Mouse (Mus musculus): ENCODE measurements around the gene Vmn1r53. TPM values are rescaled to one million over a fixed set of nuclear protein-coding genes. Genes with fewer than 3 reads are reported as not detected.
"Not testable (repeated sequence)": the region's sequence is repeated elsewhere in the genome, so short reads cannot be mapped to it uniquely, and the experiment has no call there.

Vmn1r53 gene
- polyA plus RNA-seq (2012; rRNA removed), result 0.13 and 0.48 TPM in 2 replicates

GRCm38 (mm10) chr6:90224338-90224737 is at the start of gene Vmn1r53:
Gene Vmn1r53, minus strand, starts transcription at chr6:90224438.
- Histone ChIP-seq H3K4me1 (ENCODE audit: control insufficient read depth, insufficient read depth, low read length) (no peaks in the 10 kb centered on the region), H3K27ac (ENCODE audit: insufficient read depth, low read depth, low read length) (no peak within 1 kb of the TSS), H3K4me3 (ENCODE audit: insufficient read depth, low read depth, low read length) (no peak within 1 kb of the TSS), H3K36me3 (ENCODE audit: control insufficient read depth, insufficient read depth, low read length) (no peaks in the 10 kb centered on the region), H3K27me3 (replicated peaks; ENCODE audit: control insufficient read depth, insufficient read depth, low read length) (no peaks in the 10 kb centered on the region)
- DNase-seq, result no peak
- 89% methylated on average over 1 of the region's 1 CpGs for WGBS
- TF ChIP-seq POLR2A (IDR thresholded peaks at IDR 0.05; ENCODE audit: low read depth, low read length) (no peak), CTCF (conservative IDR thresholded peaks at IDR 0.05; ENCODE audit: insufficient read depth, insufficient read length, low read depth, low read length) (no peak)

- Histone ChIP-seq H3K4me3 (ENCODE audit: insufficient read depth, low read depth, low read length) (no peak within 1 kb of the TSS), H3K27ac (ENCODE audit: insufficient read depth, low read depth, low read length) (no peak within 1 kb of the TSS), H3K36me3 (ENCODE audit: control insufficient read depth, insufficient read depth, low read length) (no peaks in the 10 kb centered on the region), H3K27me3 (replicated peaks; ENCODE audit: control insufficient read depth, insufficient read depth, low read length) (no peaks in the 10 kb centered on the region), H3K4me1 (ENCODE audit: control insufficient read depth, insufficient read depth, low read length) (no peaks in the 10 kb centered on the region)
- 78% methylated on average over 1 of the region's 1 CpGs for WGBS
- DNase-seq, result no peak
- TF ChIP-seq POLR2A (IDR thresholded peaks at IDR 0.05; ENCODE audit: low read depth, low read length) (no peak), CTCF (conservative IDR thresholded peaks at IDR 0.05; ENCODE audit: insufficient read depth, insufficient read length, low read depth, low read length) (no peak)
Measured at GRCm38 (mm10) chr6:90246000-90246399, 21.8 kb upstream of the Vmn1r53 start, which contains the start of gene Vmn1r54. Gene Vmn1r54, plus strand, starts transcription at chr6:90246300.

- Histone ChIP-seq H3K4me1 (ENCODE audit: control insufficient read depth, insufficient read depth, low read length) (no peaks in the 10 kb centered on the region), H3K27me3 (replicated peaks; ENCODE audit: control insufficient read depth, insufficient read depth, low read length) (no peaks in the 10 kb centered on the region), H3K27ac (ENCODE audit: insufficient read depth, low read depth, low read length) (no peak overlapping the region), H3K4me3 (ENCODE audit: insufficient read depth, low read depth, low read length) (no peak overlapping the region), H3K36me3 (ENCODE audit: control insufficient read depth, insufficient read depth, low read length) (no peaks in the 10 kb centered on the region)
- TF ChIP-seq POLR2A (IDR thresholded peaks at IDR 0.05; ENCODE audit: low read depth, low read length) (no peak), CTCF (conservative IDR thresholded peaks at IDR 0.05; ENCODE audit: insufficient read depth, insufficient read length, low read depth, low read length) (no peak)
- DNase-seq, result no peak
- 53% methylated on average over 3 of the region's 3 CpGs for WGBS
Measured at GRCm38 (mm10) chr6:90244019-90244418, 19.8 kb upstream of the Vmn1r53 start.

GRCm38 (mm10) chr6:90232681-90233080 is 8.4 kb upstream of the Vmn1r53 start:
- Histone ChIP-seq H3K27ac (ENCODE audit: insufficient read depth, low read depth, low read length) (no peak overlapping the region), H3K4me1 (ENCODE audit: control insufficient read depth, insufficient read depth, low read length) (no peaks in the 10 kb centered on the region), H3K36me3 (ENCODE audit: control insufficient read depth, insufficient read depth, low read length) (no peaks in the 10 kb centered on the region), H3K4me3 (ENCODE audit: insufficient read depth, low read depth, low read length) (no peak overlapping the region), H3K27me3 (replicated peaks; ENCODE audit: control insufficient read depth, insufficient read depth, low read length) (no peaks in the 10 kb centered on the region)
- no peak for DNase-seq
- no peak for TF ChIP-seq POLR2A (IDR thresholded peaks at IDR 0.05; ENCODE audit: low read depth, low read length)
- no peak for TF ChIP-seq CTCF (conservative IDR thresholded peaks at IDR 0.05; ENCODE audit: insufficient read depth, insufficient read length, low read depth, low read length)
- 64% methylated on average over 27 of the region's 27 CpGs for WGBS

- not testable (repeated sequence) for H3K27me3 ChIP-seq (replicated peaks; ENCODE audit: control insufficient read depth, insufficient read depth, low read length); H3K36me3 ChIP-seq (ENCODE audit: control insufficient read depth, insufficient read depth, low read length); H3K4me3 ChIP-seq (ENCODE audit: insufficient read depth, low read depth, low read length); H3K27ac ChIP-seq (ENCODE audit: insufficient read depth, low read depth, low read length); H3K4me1 ChIP-seq (ENCODE audit: control insufficient read depth, insufficient read depth, low read length); DNase-seq
- 79% methylated on average over 4 of the region's 4 CpGs for WGBS
Measured at GRCm38 (mm10) chr6:90232114-90232513, 7.9 kb upstream of the Vmn1r53 start.

- H3K36me3 ChIP-seq (ENCODE audit: control insufficient read depth, insufficient read depth, low read length); H3K4me3 ChIP-seq (ENCODE audit: insufficient read depth, low read depth, low read length); H3K27me3 ChIP-seq (replicated peaks; ENCODE audit: control insufficient read depth, insufficient read depth, low read length); H3K4me1 ChIP-seq (ENCODE audit: control insufficient read depth, insufficient read depth, low read length); DNase-seq; H3K27ac ChIP-seq (ENCODE audit: insufficient read depth, low read depth, low read length): not testable (repeated sequence)
- 80% methylated on average over 2 of the region's 2 CpGs for WGBS
Measured at GRCm38 (mm10) chr6:90202493-90202892, 21.7 kb downstream of the Vmn1r53 start, which contains the start of gene V1ra8. Gene V1ra8, plus strand, starts transcription at chr6:90202793.

GRCm38 (mm10) chr6:90174508-90174907 is 49.7 kb downstream of the Vmn1r53 start, which contains the start of gene Vmn1r52:
Gene Vmn1r52, plus strand, starts transcription at chr6:90174808.
- TF ChIP-seq CTCF (conservative IDR thresholded peaks at IDR 0.05; ENCODE audit: insufficient read depth, insufficient read length, low read depth, low read length), result no peak
- no peak for TF ChIP-seq POLR2A (IDR thresholded peaks at IDR 0.05; ENCODE audit: low read depth, low read length)
- WGBS, result 69% methylated on average over 2 of the region's 2 CpGs
- H3K27ac ChIP-seq (ENCODE audit: insufficient read depth, low read depth, low read length), result no peak within 1 kb of the TSS
- H3K36me3 ChIP-seq (ENCODE audit: control insufficient read depth, insufficient read depth, low read length), result no peaks in the 10 kb centered on the region
- no peaks in the 10 kb centered on the region for H3K4me1 ChIP-seq (ENCODE audit: control insufficient read depth, insufficient read depth, low read length)
- no peaks in the 10 kb centered on the region for H3K27me3 ChIP-seq (replicated peaks; ENCODE audit: control insufficient read depth, insufficient read depth, low read length)
- H3K4me3 ChIP-seq (ENCODE audit: insufficient read depth, low read depth, low read length), result no peak within 1 kb of the TSS
- DNase-seq, result no peak

Other genes with a start within 250 kb of the Vmn1r53 start
- not detected in 2 replicates for gene Vmn1r47, start 208.3 kb downstream of the Vmn1r53 start, polyA plus RNA-seq (2012; rRNA removed)
- gene Vmn1r48, start 187.6 kb downstream of the Vmn1r53 start, polyA plus RNA-seq (2012; rRNA removed), result not detected in 2 replicates
- not detected in 2 replicates for gene Vmn1r49, start 145.9 kb downstream of the Vmn1r53 start, polyA plus RNA-seq (2012; rRNA removed)
- gene Vmn1r50, start 123.0 kb downstream of the Vmn1r53 start, polyA plus RNA-seq (2012; rRNA removed), result not detected in 2 replicates
- gene Vmn1r51, start 101.8 kb downstream of the Vmn1r53 start, polyA plus RNA-seq (2012; rRNA removed), result not detected in 2 replicates
- gene Vmn1r52, start 49.6 kb downstream of the Vmn1r53 start, polyA plus RNA-seq (2012; rRNA removed), result not detected in 2 replicates
- gene V1ra8, start 21.6 kb downstream of the Vmn1r53 start, polyA plus RNA-seq (2012; rRNA removed), result not detected in 2 replicates
- not detected in 2 replicates for gene Vmn1r54, start 21.9 kb upstream of the Vmn1r53 start, polyA plus RNA-seq (2012; rRNA removed)
- not detected in 2 replicates for gene BC048671, start 76.8 kb upstream of the Vmn1r53 start, polyA plus RNA-seq (2012; rRNA removed)
- gene Chst13, start 100.7 kb upstream of the Vmn1r53 start, polyA plus RNA-seq (2012; rRNA removed), result 1.5 and 3.0 TPM in 2 replicates
- gene Uroc1, start 108.8 kb upstream of the Vmn1r53 start, polyA plus RNA-seq (2012; rRNA removed), result 34.0 and 50.2 TPM in 2 replicates
- 12.6 and 17.9 TPM in 2 replicates for gene Zxdc, start 145.1 kb upstream of the Vmn1r53 start, polyA plus RNA-seq (2012; rRNA removed)
- gene Cfap100, start 204.4 kb upstream of the Vmn1r53 start, polyA plus RNA-seq (2012; rRNA removed), result 0.05 and 0.27 TPM in 2 replicates
- gene Klf15, start 238.1 kb upstream of the Vmn1r53 start, polyA plus RNA-seq (2012; rRNA removed), result 131 and 170 TPM in 2 replicates

Measured in kidney, adult 2 months (tissue).